Mouse (Mus musculus) kidney, postnatal 14 days (tissue): ENCODE results near the gene Tnfaip1.
A peak's percentile ranks its signal among the peaks of the same experiment; 100 is the strongest.
"Not testable (repeated sequence)": the region's sequence is repeated elsewhere in the genome, so short reads cannot be mapped to it uniquely, and the experiment has no call there.

ENCODE experiments used
- DNase-seq: peaks from one replicate; pipeline ENCODE4 v3.0.0; 2022; ENCODE audit warnings: mixed read lengths

The Tnfaip1 gene

GRCm38 (mm10) chr11:78536080-78536689 lies at the start of gene Tnfaip1, which contains the start of gene Ift20:
TSS of gene Tnfaip1 (minus strand) at chr11:78536332.
TSS of gene Ift20 (plus strand) at chr11:78536361.
- peak; percentile 99 for DNase-seq

DNA sequence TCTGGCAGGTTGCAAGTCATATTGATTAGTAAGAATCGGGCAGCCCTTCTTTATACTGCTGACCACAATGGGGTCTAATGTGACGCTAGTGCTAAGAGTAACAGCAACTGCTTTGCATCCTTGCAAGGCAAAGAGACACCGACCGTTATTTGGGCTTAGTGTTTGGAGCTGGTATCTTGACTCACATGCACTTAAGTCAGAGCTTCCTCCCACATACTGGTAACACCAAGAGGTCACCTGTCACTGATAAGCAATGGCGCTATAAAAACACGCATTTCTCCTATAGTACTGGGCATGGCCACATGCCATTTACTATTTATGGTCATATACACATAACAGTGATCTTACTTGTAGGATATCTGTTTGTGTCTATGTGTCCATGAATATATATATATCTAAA lies 46.7 kb upstream of the Tnfaip1 start:
- no peak for DNase-seq

GRCm38 (mm10) chr11:78574975-78575374 lies 38.8 kb upstream of the Tnfaip1 start:
- DNase-seq, result no peak

DNA sequence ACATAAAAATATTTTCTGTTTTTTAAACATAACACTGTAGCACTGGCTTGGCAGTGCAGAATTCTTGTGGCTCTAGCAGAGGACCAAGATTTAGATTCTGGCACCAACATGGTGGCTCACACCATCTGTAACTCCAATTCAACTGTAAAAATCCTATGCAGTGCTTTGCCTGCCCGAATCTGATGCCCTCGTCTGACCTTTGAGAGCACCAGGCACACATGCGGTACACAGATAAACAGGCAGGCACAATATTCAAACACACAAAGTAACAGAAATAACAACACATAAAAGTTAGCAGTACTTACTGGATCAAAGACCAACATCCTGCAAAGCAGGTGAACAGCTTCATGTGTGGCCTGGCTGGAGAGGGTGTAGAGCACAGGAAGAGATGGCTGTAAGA lies 38.4 kb upstream of the Tnfaip1 start:
- no peak for DNase-seq

DNA sequence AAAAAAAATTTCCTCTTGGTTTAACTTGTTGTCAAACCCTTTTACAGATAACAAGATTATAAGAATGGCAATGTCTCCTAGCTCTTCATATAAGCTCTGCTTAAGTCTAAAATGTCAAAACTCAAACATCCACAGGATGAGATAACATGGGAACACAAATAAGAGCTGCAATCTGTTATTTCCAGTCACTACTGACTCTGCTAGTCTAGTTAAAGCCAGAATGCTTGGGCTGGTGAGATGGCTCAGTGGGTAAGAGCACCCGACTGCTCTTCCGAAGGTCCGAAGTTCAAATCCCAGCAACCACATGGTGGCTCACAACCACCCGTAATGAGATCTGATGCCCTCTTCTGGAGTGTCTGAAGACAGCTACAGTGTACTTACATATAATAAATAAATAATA lies 37.9 kb upstream of the Tnfaip1 start:
- DNase-seq, result not testable (repeated sequence)

DNA sequence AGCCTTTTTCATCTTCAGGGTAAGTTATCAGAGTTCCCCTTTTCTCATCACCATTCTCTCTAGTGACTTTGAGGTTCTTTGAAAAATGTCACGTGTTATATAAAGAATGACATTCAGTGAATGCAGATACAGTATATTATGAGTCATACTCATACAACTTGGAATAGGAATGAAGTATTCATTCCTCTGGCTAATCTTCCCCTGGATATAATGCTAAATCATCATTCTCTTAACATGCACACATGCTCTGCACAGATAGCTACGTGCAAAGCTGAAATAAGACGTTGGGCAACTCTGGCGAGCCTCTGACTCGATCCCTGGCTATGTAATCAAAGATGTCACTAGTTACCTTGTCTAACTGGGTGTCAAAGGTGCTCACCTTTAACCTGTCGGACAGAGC lies 35.7 kb upstream of the Tnfaip1 start:
- DNase-seq, result no peak

DNA sequence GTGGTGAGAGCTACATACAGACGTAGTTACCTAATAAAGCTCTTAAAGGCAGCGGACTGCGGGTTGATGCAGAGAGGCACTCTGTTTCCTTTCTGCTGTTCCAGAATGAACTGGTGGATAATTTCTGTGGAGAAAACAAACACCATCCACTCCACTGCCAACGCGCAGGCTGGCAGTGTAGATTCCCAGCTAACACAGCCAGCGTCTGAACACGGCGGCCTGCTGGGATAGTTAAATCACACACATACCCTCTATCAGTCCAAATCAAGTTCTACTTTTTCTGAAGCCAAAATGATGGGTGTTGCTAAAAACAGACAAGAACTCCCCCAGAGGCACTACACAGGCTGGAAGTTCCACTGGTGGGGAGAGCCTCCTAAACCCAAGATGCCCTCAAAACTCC lies 35.3 kb upstream of the Tnfaip1 start:
- no peak for DNase-seq

DNA sequence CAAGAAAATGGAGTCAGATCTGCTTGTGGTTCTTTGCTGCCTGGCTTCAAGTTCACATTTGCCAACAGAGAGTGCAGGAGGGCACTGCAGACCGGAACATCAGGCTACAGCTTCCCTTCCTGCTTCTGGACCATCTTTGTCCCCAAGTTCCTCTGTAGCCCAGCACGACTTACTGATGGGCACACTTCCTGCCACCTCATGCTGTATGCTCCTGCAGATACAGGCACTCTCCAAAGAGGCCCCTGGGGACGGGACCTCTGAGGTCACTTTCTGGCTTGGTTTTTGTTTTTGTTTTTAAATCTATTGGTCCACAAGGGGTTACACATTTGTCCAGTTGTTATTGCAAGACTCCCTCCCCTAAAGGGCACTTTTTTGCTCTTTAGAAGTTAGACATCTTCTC lies 33.7 kb upstream of the Tnfaip1 start:
- peak; percentile 45 for DNase-seq

DNA sequence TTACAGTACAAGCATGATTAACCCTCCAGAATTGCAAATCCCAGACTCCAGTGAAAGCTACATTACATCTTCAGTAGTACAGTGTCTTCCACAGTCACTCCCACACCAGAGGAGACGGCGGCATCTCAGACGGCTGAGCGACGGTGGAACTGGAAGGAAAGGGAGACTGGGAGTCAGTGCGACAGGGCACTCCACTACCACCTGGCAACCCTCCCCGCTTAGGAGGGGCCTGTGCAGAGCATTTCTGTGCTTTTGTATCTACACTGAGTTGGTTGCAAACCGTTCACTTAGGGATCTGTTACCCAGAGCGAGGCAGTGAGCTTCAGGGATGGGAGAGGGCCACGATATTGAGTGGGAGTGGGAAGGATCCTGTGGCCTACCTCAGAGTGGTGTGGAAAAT lies 32.7 kb upstream of the Tnfaip1 start:
- no peak for DNase-seq

DNA sequence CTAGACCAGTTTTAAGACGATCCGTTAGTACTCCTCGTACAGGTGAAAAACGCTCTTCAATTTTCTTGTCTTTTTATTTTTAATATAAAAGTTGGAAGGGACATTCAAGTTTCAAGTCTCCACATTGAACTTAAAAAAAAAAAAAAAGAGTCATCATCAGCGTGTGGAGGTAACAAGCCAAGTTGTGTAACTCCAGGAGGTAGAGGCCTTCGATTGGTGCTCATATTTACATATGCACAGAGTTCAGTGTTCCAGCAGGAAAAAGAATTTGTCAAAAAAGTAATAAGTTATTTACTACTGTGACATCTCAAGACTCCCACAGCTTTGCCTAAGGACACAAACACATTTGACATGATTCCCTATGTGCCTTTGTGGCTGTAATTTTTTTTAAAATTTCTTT lies 31.5 kb upstream of the Tnfaip1 start:
- DNase-seq, result no peak

DNA sequence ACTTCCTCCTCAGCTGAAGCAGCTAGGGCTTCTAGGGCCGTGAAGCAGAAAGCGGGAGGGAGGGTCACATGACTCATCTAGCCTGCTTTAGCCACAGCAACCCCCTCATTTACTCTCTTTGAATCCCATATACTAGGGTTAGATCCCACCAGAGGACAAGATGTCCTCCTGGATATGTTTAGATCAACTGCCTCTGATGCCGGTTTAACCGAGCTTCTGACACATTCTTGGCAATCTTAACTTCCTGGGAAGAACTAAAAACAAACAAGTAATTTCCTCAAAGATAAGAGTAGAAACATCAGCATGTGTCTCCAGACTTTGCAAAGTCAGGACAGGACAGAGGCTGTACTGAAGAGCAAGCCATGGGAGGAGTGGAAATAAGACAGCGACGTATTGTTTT lies 30.6 kb upstream of the Tnfaip1 start:
- peak; percentile 74 for DNase-seq

- peak; percentile 86 for DNase-seq
Measured at GRCm38 (mm10) chr11:78560447-78560846, 24.3 kb upstream of the Tnfaip1 start.

- peak; percentile 47 for DNase-seq
Measured at GRCm38 (mm10) chr11:78557241-78557640, 21.1 kb upstream of the Tnfaip1 start.

- no peak for DNase-seq
Measured at GRCm38 (mm10) chr11:78556070-78556469, 19.9 kb upstream of the Tnfaip1 start.

DNA sequence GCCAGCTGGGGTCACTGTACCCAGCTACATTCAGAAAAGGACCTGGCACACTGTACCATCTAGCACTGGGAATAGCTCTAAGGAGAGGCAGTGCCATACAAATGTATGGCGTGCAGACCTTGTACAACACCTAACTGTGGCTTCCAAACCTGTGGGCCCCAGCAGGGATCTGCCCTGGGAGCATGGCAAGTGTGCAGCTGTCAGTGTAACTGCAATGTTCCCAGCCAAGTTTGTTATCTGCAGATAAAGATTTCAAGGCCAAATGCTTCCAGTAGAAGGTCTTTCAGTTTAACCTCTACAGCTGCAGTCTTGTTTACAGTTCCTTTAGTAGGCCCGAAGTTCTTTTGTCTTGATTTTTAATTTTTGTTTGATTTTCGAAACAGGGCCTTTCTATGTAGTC lies 19.5 kb upstream of the Tnfaip1 start:
- no peak for DNase-seq

GRCm38 (mm10) chr11:78551059-78551398 lies 14.9 kb upstream of the Tnfaip1 start:
- DNase-seq, result no peak

- DNase-seq, result peak; percentile 97
Measured at GRCm38 (mm10) chr11:78550168-78551058, 14.3 kb upstream of the Tnfaip1 start, which contains the start of gene Tmem97. TSS of gene Tmem97 (minus strand) at chr11:78550777.

- DNase-seq, result no peak
Measured at GRCm38 (mm10) chr11:78549491-78549987, 13.4 kb upstream of the Tnfaip1 start.

- DNase-seq, result no peak
Measured at GRCm38 (mm10) chr11:78547718-78548460, 11.8 kb upstream of the Tnfaip1 start.

GRCm38 (mm10) chr11:78545181-78545580 lies 9.0 kb upstream of the Tnfaip1 start:
- no peak for DNase-seq

GRCm38 (mm10) chr11:78544449-78545111 lies 8.4 kb upstream of the Tnfaip1 start:
- no peak for DNase-seq

DNA sequence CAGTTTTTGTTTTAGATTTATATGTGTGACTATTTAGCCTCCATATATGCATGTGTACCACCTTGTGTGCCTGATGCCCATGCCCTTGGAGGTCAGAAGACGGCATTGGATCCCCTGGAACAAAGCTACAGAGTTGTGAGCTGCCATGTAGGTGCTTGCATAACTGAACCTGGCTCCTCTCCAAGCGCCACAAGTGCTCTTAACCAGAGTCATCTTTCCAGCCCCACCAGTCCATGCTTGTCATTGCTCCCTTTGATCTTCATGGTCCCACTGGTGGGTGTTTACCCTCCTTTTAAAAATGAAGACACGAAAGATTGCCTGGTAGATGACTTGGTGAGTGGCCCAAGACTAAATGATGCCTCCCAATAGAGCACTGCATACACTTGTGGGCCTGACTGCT lies 4.2 kb upstream of the Tnfaip1 start:
- DNase-seq, result no peak

DNA sequence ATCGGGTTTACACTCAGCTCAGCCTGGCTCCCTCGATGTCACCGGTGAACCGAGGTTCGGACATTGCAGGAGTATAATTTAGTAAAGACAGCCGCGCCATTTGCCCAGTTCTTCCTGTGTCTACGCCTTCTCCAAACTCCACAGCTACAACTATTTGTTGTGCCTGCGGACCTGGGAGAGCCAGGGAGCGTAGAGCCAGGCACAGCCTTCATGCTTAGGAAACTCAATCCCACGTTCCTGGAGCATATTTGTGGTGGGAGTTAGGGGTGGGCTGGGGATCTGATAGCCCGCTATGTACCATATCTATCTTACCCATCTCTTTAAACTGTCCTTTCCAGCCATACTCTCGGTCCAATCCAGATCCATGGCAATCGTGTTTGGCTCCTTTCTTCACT lies 555 bp upstream of the Tnfaip1 start:
- DNase-seq, result no peak
